Mouse (Mus musculus): Measurements from ENCODE around the gene Smoc1. TPM values are rescaled to one million over a fixed set of nuclear protein-coding genes. Genes with fewer than 3 reads are reported as not detected.

Smoc1 gene
- polyA plus RNA-seq, 1 experiment from 2014 or later, result 7.1 TPM

DNA sequence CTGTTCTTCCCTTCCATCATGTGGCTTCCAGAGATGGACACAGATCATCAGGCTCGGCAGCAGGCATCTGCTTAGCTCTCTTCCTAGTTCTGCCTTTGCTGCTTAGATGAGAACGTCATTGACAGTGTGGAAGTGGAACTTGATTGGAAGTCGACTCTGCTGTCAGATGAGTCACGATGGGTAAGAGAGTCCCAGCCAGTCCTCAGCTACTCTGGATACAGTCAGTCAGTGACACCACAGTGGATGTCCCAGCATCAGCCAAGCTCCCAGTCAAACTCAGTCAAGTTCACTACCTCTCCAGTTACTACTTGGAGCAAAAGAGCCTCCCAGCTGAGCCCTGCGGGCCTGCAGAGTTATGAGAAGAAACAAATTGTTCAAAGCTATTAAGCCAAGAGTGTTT is 72.6 kb downstream of the Smoc1 start:
- H3K27me3 ChIP-seq (replicated peaks; ENCODE audit: control insufficient read depth, insufficient read depth, low read length), result no peaks in the 10 kb centered on the region
- DNase-seq (ENCODE audit: low spot score), result no peak
- WGBS, result 80% methylated on average over 5 of the region's 5 CpGs
- H3K4me1 ChIP-seq (ENCODE audit: control insufficient read depth, insufficient read depth, low read length), result no peaks in the 10 kb centered on the region
- no peaks in the 10 kb centered on the region for H3K9me3 ChIP-seq (replicated peaks; ENCODE audit: control insufficient read depth, low read length)
- no peak overlapping the region for H3K4me2 ChIP-seq (ENCODE audit: low read length)
- no peak for ATAC-seq
- H3K9ac ChIP-seq (ENCODE audit: low read length), result no peak overlapping the region
- no peaks in the 10 kb centered on the region for H3K36me3 ChIP-seq (ENCODE audit: control insufficient read depth, insufficient read depth, low read length)
- no peak overlapping the region for H3K27ac ChIP-seq (ENCODE audit: low read depth, low read length)
- no peak overlapping the region for H3K4me3 ChIP-seq (ENCODE audit: low read depth, low read length)

DNA sequence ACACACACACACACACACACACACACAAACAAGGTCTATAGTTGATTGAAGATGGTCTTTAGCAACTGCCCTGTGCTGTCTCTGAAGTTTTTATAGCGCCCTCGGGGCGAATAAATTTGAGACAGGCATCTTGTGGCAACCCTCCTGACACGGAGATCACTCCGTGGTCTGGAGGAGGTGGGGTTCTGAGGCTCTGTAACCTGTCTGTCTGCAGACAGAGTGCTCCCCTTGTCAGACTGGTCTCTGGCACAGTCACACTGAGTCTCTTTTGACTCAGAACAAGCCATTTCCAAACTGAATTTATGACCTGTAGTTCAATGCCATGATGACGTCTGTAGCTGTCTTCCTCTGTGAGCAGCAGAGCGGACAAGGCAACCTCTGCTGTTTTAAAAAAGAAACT is 75.1 kb downstream of the Smoc1 start:
- DNase-seq (ENCODE audit: low spot score) (no peak), ATAC-seq (no peak)
- H3K36me3 ChIP-seq (ENCODE audit: control insufficient read depth, insufficient read depth, low read length), result no peaks in the 10 kb centered on the region
- 90% methylated on average over 7 of the region's 7 CpGs for whole genome bisulfite sequencing
- H3K27me3 ChIP-seq (replicated peaks; ENCODE audit: control insufficient read depth, insufficient read depth, low read length), result no peaks in the 10 kb centered on the region
- no peak overlapping the region for H3K27ac ChIP-seq (ENCODE audit: low read depth, low read length)
- H3K4me2 ChIP-seq (ENCODE audit: low read length), result no peak overlapping the region
- H3K9ac ChIP-seq (ENCODE audit: low read length), result no peak overlapping the region
- H3K4me1 ChIP-seq (ENCODE audit: control insufficient read depth, insufficient read depth, low read length), result peaks cover 2% of the 10 kb centered on the region; the same call in 1 of the 2 replicates
- no peak overlapping the region for H3K4me3 ChIP-seq (ENCODE audit: low read depth, low read length)
- H3K9me3 ChIP-seq (replicated peaks; ENCODE audit: control insufficient read depth, low read length), result no peaks in the 10 kb centered on the region

DNA sequence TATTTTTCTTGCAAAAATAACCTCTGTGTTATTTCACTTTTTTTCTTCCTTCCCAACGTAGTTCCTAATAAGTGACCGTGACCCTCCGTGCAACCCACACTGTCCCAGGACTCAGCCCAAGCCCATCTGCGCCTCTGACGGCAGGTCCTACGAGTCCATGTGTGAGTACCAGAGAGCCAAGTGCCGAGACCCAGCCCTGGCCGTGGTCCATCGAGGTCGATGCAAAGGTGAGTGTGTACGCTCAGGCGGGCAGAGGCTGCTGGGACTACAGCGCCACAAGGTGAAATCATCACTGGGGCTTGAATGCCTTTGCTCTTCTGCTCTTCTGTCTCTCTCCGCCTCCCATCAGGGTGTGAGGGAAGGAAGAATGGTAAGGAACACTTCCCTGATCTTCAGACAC is 77.9 kb downstream of the Smoc1 start:
- ATAC-seq (no peak), DNase-seq (ENCODE audit: low spot score) (no peak)
- Histone ChIP-seq H3K36me3 (ENCODE audit: control insufficient read depth, insufficient read depth, low read length) (no peaks in the 10 kb centered on the region), H3K27me3 (replicated peaks; ENCODE audit: control insufficient read depth, insufficient read depth, low read length) (no peaks in the 10 kb centered on the region), H3K9ac (ENCODE audit: low read length) (no peak overlapping the region), H3K9me3 (replicated peaks; ENCODE audit: control insufficient read depth, low read length) (no peaks in the 10 kb centered on the region), H3K4me1 (ENCODE audit: control insufficient read depth, insufficient read depth, low read length) (peaks cover 2% of the 10 kb centered on the region; the same call in 1 of the 2 replicates), H3K27ac (ENCODE audit: low read depth, low read length) (no peak overlapping the region), H3K4me2 (ENCODE audit: low read length) (no peak overlapping the region), H3K4me3 (ENCODE audit: low read depth, low read length) (no peak overlapping the region)
- 90% methylated on average over 14 of the region's 14 CpGs for WGBS

DNA sequence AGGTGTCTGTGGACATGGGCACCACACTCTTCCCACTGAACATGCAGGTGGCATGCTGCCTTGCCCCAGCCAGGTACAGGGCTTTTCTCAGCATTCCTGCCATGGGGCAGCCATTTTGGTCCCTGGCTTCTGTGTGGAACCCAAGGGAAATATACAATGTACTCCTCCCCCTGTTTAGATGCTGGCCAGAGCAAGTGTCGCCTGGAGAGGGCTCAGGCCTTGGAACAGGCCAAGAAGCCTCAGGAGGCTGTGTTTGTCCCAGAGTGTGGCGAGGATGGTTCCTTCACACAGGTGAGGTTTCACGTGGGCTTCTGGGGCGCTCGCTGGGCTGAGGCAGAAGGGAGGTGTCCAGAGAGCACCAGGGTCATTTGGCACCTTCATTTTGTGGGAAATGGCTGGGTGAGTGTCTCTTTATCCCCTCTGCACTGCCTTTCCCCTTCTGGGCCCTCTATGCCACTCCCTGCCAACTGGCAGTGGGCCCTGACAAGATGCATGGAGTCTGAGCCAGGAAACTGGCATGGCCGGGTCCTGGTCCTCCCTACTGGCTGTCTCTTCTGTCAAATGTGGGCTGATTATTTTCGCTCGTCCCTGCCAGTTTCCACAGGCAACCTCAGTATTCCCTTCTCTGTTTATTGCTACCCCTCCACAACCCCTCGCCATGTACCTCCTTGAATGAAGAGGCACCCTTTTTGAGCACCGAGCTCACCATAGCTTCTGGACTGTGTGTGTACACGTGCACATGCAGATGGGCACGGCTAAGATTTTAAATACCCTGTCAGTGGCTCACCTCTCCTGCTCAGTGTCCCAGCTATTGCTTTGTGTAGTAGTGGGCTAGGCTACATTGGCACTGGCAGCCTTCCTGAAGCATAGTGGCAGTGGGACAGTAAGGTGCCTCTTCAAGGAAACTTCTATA is 79.4 kb downstream of the Smoc1 start:
- DNase-seq (ENCODE audit: low spot score), result peak; percentile 70

DNA sequence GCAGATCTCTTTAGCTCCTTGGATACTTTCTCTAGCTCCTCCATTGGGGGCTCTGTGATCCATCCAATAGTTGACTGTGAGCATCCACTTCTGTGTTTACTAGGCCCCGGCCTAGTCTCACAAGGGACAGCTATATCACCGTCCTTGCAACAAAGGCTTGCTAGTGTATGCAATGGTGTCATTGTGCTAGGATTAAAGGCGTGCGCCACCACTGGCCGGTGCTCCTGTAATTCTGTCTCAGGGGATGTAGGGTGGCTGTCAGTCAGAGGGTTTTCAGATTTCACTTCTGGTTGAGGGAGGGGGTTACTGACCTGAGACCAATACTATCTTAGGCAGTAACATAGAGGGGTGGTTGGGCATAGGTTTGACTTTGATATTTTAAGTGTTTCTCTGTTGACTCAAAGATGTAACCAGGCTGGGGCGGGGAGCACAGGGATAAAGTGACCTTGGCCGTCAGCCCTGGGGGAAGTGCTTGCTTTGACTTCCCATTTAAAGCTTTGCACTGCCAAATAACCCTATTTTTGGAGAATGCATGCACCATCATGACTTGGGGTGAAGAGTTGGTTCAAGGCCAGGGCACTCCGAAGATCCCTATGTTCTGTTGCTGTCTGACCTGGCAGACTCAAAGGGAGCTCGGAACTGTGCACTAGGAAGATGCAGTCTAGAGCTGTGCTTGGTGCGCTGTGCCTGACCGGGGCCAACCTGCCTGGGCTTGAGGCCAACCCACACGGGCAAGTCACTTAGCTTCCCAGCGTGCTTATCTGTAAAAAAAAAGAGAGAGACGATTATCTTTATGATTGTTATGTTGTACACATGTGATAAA is 80.9 kb downstream of the Smoc1 start:
- Histone ChIP-seq H3K27me3 (replicated peaks; ENCODE audit: control insufficient read depth, insufficient read depth, low read length) (no peaks in the 10 kb centered on the region), H3K9ac (ENCODE audit: low read length) (no peak overlapping the region), H3K4me1 (ENCODE audit: control insufficient read depth, insufficient read depth, low read length) (peaks cover 2% of the 10 kb centered on the region; the same call in 1 of the 2 replicates), H3K4me2 (ENCODE audit: low read length) (no peak overlapping the region), H3K27ac (ENCODE audit: low read depth, low read length) (no peak overlapping the region), H3K9me3 (replicated peaks; ENCODE audit: control insufficient read depth, low read length) (no peaks in the 10 kb centered on the region), H3K4me3 (ENCODE audit: low read depth, low read length) (no peak overlapping the region), H3K36me3 (ENCODE audit: control insufficient read depth, insufficient read depth, low read length) (no peaks in the 10 kb centered on the region)
- 74% methylated on average over 14 of the region's 14 CpGs for WGBS
- no peak for ATAC-seq
- DNase-seq (ENCODE audit: low spot score), result no peak

More for the DNA sequence above, 79.4 kb downstream of the Smoc1 start:
- Histone ChIP-seq H3K27me3 (replicated peaks; ENCODE audit: control insufficient read depth, insufficient read depth, low read length) (no peaks in the 10 kb centered on the region), H3K4me3 (ENCODE audit: low read depth, low read length) (no peak overlapping the region), H3K4me1 (ENCODE audit: control insufficient read depth, insufficient read depth, low read length) (peaks cover 2% of the 10 kb centered on the region; the same call in 1 of the 2 replicates), H3K4me2 (ENCODE audit: low read length) (no peak overlapping the region), H3K9me3 (replicated peaks; ENCODE audit: control insufficient read depth, low read length) (no peaks in the 10 kb centered on the region), H3K36me3 (ENCODE audit: control insufficient read depth, insufficient read depth, low read length) (no peaks in the 10 kb centered on the region), H3K27ac (ENCODE audit: low read depth, low read length) (peak overlapping the region; percentile 33; the same call in 1 of the 2 replicates), H3K9ac (ENCODE audit: low read length) (no peak overlapping the region)
- WGBS, result 69% methylated on average over 12 of the region's 12 CpGs
- peak; percentile 68; the same call in 1 of the 2 replicates for ATAC-seq

DNA sequence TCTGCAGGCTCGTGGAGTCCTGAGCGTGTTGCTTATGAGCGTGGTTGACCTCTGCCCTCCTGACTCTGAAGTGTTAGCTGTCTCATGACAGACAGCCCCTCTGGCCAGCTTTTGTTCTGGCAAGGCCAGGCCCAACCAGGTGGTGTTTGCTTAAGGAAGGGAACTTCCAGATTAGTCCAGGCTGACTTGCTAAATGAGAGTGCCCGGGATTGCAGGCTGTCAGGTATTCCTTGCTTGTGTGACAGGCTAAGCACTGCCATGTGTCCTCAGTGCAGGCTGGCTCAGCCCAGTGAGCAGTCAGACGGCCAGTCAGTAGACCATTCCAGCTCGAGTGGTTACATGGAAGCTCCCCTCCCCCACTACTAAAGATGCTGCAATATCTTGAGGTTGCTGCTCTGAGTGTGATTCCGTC is 82.0 kb downstream of the Smoc1 start:
- no peak for DNase-seq (ENCODE audit: low spot score)

DNA sequence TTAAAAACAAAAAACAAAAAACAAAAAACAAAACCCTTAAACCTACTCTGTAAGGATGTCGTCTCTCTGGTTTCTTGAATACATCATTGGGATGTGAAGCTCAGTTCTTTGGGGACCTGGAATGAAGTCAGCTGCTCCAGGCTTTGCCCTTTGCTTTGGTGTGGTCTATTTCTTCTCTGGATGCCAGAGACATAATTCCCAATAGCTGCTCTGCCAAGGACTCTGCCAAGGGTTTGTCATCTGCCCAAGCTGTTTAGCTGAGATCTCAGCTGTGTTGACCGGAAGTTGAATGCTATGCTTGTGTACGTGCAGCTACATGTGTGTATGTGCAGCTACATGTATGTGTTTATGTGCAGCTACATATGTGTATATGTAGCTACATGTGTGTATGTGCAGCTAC is 83.4 kb downstream of the Smoc1 start:
- Histone ChIP-seq H3K4me2 (ENCODE audit: low read length) (no peak overlapping the region), H3K36me3 (ENCODE audit: control insufficient read depth, insufficient read depth, low read length) (no peaks in the 10 kb centered on the region), H3K4me3 (ENCODE audit: low read depth, low read length) (no peak overlapping the region), H3K27me3 (replicated peaks; ENCODE audit: control insufficient read depth, insufficient read depth, low read length) (no peaks in the 10 kb centered on the region), H3K9me3 (replicated peaks; ENCODE audit: control insufficient read depth, low read length) (no peaks in the 10 kb centered on the region), H3K27ac (ENCODE audit: low read depth, low read length) (no peak overlapping the region), H3K9ac (ENCODE audit: low read length) (no peak overlapping the region), H3K4me1 (ENCODE audit: control insufficient read depth, insufficient read depth, low read length) (peaks cover 2% of the 10 kb centered on the region; the same call in 1 of the 2 replicates)
- WGBS, result 78% methylated on average over 3 of the region's 3 CpGs
- DNase-seq (ENCODE audit: low spot score), result no peak
- no peak for ATAC-seq

More for the DNA sequence above, 82.0 kb downstream of the Smoc1 start:
- Histone ChIP-seq H3K4me3 (ENCODE audit: low read depth, low read length) (no peak overlapping the region), H3K4me2 (ENCODE audit: low read length) (no peak overlapping the region), H3K9me3 (replicated peaks; ENCODE audit: control insufficient read depth, low read length) (no peaks in the 10 kb centered on the region), H3K27ac (ENCODE audit: low read depth, low read length) (no peak overlapping the region), H3K27me3 (replicated peaks; ENCODE audit: control insufficient read depth, insufficient read depth, low read length) (no peaks in the 10 kb centered on the region), H3K9ac (ENCODE audit: low read length) (no peak overlapping the region), H3K36me3 (ENCODE audit: control insufficient read depth, insufficient read depth, low read length) (no peaks in the 10 kb centered on the region), H3K4me1 (ENCODE audit: control insufficient read depth, insufficient read depth, low read length) (peaks cover 2% of the 10 kb centered on the region; the same call in 1 of the 2 replicates)
- no peak for ATAC-seq
- 33% methylated on average over 7 of the region's 7 CpGs for WGBS

DNA sequence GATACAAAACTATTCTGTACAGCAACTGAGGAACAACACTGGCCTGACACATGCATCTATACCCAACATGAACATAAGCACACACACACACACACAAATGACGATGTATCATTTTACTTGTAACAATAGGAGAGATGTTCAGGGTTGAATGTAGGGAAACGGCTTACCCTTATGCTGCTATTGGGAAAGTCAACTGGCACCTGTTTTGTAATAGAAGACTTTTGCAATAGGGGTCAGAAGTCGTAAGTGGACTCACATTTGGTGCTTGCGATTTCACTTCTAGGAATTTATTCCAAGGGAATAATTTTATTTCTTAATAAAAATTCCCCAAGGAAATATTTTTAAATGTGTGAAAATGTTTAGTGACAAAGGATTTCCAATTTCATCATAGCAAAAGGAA is 85.7 kb downstream of the Smoc1 start:
- 94% methylated on average over 4 of the region's 4 CpGs for WGBS
- DNase-seq (ENCODE audit: low spot score) (no peak), ATAC-seq (no peak)
- Histone ChIP-seq H3K4me1 (ENCODE audit: control insufficient read depth, insufficient read depth, low read length) (no peaks in the 10 kb centered on the region), H3K4me2 (ENCODE audit: low read length) (no peak overlapping the region), H3K4me3 (ENCODE audit: low read depth, low read length) (no peak overlapping the region), H3K9me3 (replicated peaks; ENCODE audit: control insufficient read depth, low read length) (no peaks in the 10 kb centered on the region), H3K27ac (ENCODE audit: low read depth, low read length) (no peak overlapping the region), H3K27me3 (replicated peaks; ENCODE audit: control insufficient read depth, insufficient read depth, low read length) (no peaks in the 10 kb centered on the region), H3K36me3 (ENCODE audit: control insufficient read depth, insufficient read depth, low read length) (no peaks in the 10 kb centered on the region), H3K9ac (ENCODE audit: low read length) (no peak overlapping the region)
